Mouse (Mus musculus): Measurements from ENCODE around the gene Afap1. TPM values are rescaled to one million over a fixed set of nuclear protein-coding genes. Genes with fewer than 3 reads are reported as not detected.

Afap1 gene
- polyA plus RNA-seq, 1 experiment = 14.1 TPM

- H3K4me3 ChIP-seq (ENCODE audit: insufficient read depth, low read length) = no peak overlapping the region
Observed at GRCm38 (mm10) chr5:35939958-35940357, 46.8 kb downstream of the Afap1 start.

DNA sequence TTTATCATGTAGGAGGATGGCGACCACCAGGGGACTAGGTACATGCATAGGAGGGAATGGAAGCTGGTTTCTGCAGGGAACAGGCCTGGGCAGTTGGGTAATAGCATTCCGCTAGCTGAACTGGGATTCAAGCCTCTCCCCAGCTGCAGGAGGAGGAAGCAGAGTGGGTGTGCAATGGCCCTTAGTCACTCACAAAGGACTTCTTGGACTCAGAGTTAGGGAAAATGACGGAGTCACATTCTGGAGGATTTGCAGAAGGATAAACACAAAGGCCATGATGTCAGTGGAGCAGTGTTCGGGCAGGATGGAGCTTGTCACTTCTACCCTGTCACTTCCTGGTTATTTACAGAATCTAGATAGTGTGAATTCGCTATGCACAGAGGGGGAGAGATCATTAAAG, 50.4 kb downstream of the Afap1 start:
- H3K27ac ChIP-seq (ENCODE audit: insufficient read depth, low read length) = no peak overlapping the region
- TF ChIP-seq POLR2A (IDR thresholded peaks at IDR 0.05; ENCODE audit: extremely low read depth, insufficient read depth, low read length) = no peak
- TF ChIP-seq CTCF (IDR thresholded peaks at IDR 0.05; ENCODE audit: extremely low read depth, insufficient read depth, low read length) = no peak
- no peak overlapping the region for H3K4me3 ChIP-seq (ENCODE audit: insufficient read depth, low read length)

More at GRCm38 (mm10) chr5:35939958-35940357, 46.8 kb downstream of the Afap1 start:
- no peak for TF ChIP-seq POLR2A (IDR thresholded peaks at IDR 0.05; ENCODE audit: extremely low read depth, insufficient read depth, low read length)
- Histone ChIP-seq H3K4me1 (ENCODE audit: control insufficient read depth, insufficient read depth, low read length) (peaks cover 6% of the 10 kb centered on the region; the same call in 1 of the 2 replicates), H3K27ac (ENCODE audit: insufficient read depth, low read length) (no peak overlapping the region)

DNA sequence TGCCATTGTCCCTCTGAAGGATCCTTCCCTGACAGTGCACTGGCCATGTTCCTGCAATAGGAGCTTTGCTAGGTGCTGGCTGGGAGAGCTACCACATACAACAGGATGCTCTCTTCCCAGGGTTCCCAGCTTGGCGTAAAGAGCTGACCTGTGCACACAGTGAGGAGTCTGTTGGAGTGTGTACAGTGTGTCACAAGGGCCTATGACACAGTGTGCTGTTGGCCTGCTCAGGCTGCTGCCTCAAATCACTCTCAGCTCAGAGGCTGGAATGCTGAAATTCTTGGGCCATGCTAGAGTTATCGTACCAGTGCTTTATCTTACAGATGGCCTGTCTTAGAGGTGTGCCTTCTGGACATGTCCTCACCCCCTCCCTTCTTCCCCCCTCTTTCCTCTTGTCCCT, 53.7 kb downstream of the Afap1 start:
- H3K4me3 ChIP-seq (ENCODE audit: insufficient read depth, low read length) = no peak overlapping the region
- no peak overlapping the region for H3K27ac ChIP-seq (ENCODE audit: insufficient read depth, low read length)
- no peaks in the 10 kb centered on the region for H3K4me1 ChIP-seq (ENCODE audit: control insufficient read depth, insufficient read depth, low read length)
- TF ChIP-seq CTCF (IDR thresholded peaks at IDR 0.05; ENCODE audit: extremely low read depth, insufficient read depth, low read length) (no peak), POLR2A (IDR thresholded peaks at IDR 0.05; ENCODE audit: extremely low read depth, insufficient read depth, low read length) (no peak)

More for the DNA sequence above, 50.4 kb downstream of the Afap1 start:
- H3K4me1 ChIP-seq (ENCODE audit: control insufficient read depth, insufficient read depth, low read length) = peaks cover 3% of the 10 kb centered on the region; the same call in 1 of the 2 replicates

DNA sequence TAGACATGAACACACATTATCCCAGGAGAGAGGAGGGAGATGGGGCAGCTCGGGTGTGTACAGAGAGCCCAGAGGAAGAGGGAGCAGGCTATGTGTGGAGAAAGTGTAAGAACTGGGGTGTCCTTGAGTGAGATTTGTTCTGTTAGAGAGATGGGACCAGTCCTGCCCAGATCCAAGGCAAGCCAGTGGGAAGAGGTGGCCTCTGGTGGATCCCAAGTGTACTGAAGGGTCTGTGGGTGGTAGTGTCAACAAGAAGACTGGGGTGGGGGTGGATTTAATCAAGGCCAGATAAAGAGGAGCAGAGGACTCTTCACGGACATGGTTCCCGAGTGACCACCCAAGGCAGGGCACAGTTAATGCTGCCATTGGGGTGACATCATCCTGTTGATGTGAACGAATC, 54.3 kb downstream of the Afap1 start:
- Histone ChIP-seq H3K4me1 (ENCODE audit: control insufficient read depth, insufficient read depth, low read length) (no peaks in the 10 kb centered on the region), H3K27ac (ENCODE audit: insufficient read depth, low read length) (no peak overlapping the region), H3K4me3 (ENCODE audit: insufficient read depth, low read length) (no peak overlapping the region)
- TF ChIP-seq CTCF (IDR thresholded peaks at IDR 0.05; ENCODE audit: extremely low read depth, insufficient read depth, low read length) = no peak
- no peak for TF ChIP-seq POLR2A (IDR thresholded peaks at IDR 0.05; ENCODE audit: extremely low read depth, insufficient read depth, low read length)

GRCm38 (mm10) chr5:35948225-35948975, 55.3 kb downstream of the Afap1 start:
- Histone ChIP-seq H3K4me1 (ENCODE audit: control insufficient read depth, insufficient read depth, low read length) (no peaks in the 10 kb centered on the region), H3K27ac (ENCODE audit: insufficient read depth, low read length) (no peak overlapping the region), H3K4me3 (ENCODE audit: insufficient read depth, low read length) (no peak overlapping the region)
- TF ChIP-seq CTCF (IDR thresholded peaks at IDR 0.05; ENCODE audit: extremely low read depth, insufficient read depth, low read length) (no peak), POLR2A (IDR thresholded peaks at IDR 0.05; ENCODE audit: extremely low read depth, insufficient read depth, low read length) (no peak)

GRCm38 (mm10) chr5:35949061-35949460, 55.9 kb downstream of the Afap1 start:
- Histone ChIP-seq H3K27ac (ENCODE audit: insufficient read depth, low read length) (no peak overlapping the region), H3K4me1 (ENCODE audit: control insufficient read depth, insufficient read depth, low read length) (no peaks in the 10 kb centered on the region), H3K4me3 (ENCODE audit: insufficient read depth, low read length) (no peak overlapping the region)
- TF ChIP-seq CTCF (IDR thresholded peaks at IDR 0.05; ENCODE audit: extremely low read depth, insufficient read depth, low read length) (no peak), POLR2A (IDR thresholded peaks at IDR 0.05; ENCODE audit: extremely low read depth, insufficient read depth, low read length) (no peak)

- Histone ChIP-seq H3K4me3 (ENCODE audit: insufficient read depth, low read length) (no peak overlapping the region), H3K4me1 (ENCODE audit: control insufficient read depth, insufficient read depth, low read length) (no peaks in the 10 kb centered on the region), H3K27ac (ENCODE audit: insufficient read depth, low read length) (no peak overlapping the region)
- no peak for TF ChIP-seq POLR2A (IDR thresholded peaks at IDR 0.05; ENCODE audit: extremely low read depth, insufficient read depth, low read length)
- TF ChIP-seq CTCF (IDR thresholded peaks at IDR 0.05; ENCODE audit: extremely low read depth, insufficient read depth, low read length) = no peak
Observed at GRCm38 (mm10) chr5:35950504-35950903, 57.4 kb downstream of the Afap1 start.

- H3K4me3 ChIP-seq (ENCODE audit: insufficient read depth, low read length) = no peak overlapping the region
- no peak overlapping the region for H3K27ac ChIP-seq (ENCODE audit: insufficient read depth, low read length)
- no peak for TF ChIP-seq CTCF (IDR thresholded peaks at IDR 0.05; ENCODE audit: extremely low read depth, insufficient read depth, low read length)
- TF ChIP-seq POLR2A (IDR thresholded peaks at IDR 0.05; ENCODE audit: extremely low read depth, insufficient read depth, low read length) = no peak
- no peaks in the 10 kb centered on the region for H3K4me1 ChIP-seq (ENCODE audit: control insufficient read depth, insufficient read depth, low read length)
Observed at GRCm38 (mm10) chr5:35954055-35954718, 61.1 kb downstream of the Afap1 start.

GRCm38 (mm10) chr5:35956268-35956667, 63.1 kb downstream of the Afap1 start:
- no peaks in the 10 kb centered on the region for H3K4me1 ChIP-seq (ENCODE audit: control insufficient read depth, insufficient read depth, low read length)
- TF ChIP-seq CTCF (IDR thresholded peaks at IDR 0.05; ENCODE audit: extremely low read depth, insufficient read depth, low read length) (no peak), POLR2A (IDR thresholded peaks at IDR 0.05; ENCODE audit: extremely low read depth, insufficient read depth, low read length) (no peak)
- no peak overlapping the region for H3K27ac ChIP-seq (ENCODE audit: insufficient read depth, low read length)
- H3K4me3 ChIP-seq (ENCODE audit: insufficient read depth, low read length) = no peak overlapping the region

- Histone ChIP-seq H3K27ac (ENCODE audit: insufficient read depth, low read length) (no peak overlapping the region), H3K4me3 (ENCODE audit: insufficient read depth, low read length) (no peak overlapping the region), H3K4me1 (ENCODE audit: control insufficient read depth, insufficient read depth, low read length) (no peaks in the 10 kb centered on the region)
- TF ChIP-seq POLR2A (IDR thresholded peaks at IDR 0.05; ENCODE audit: extremely low read depth, insufficient read depth, low read length) (no peak), CTCF (IDR thresholded peaks at IDR 0.05; ENCODE audit: extremely low read depth, insufficient read depth, low read length) (no peak)
Observed at GRCm38 (mm10) chr5:35958681-35959080, 65.6 kb downstream of the Afap1 start.
